Mouse (Mus musculus) lung, adult 2 months (tissue): ENCODE measurements around the gene Dpp9.

Experiments
- CTCF ChIP-seq: fragments of 200-500 bp; IDR thresholded peaks from 2 replicates; pipeline ENCODE4 v1.5.1; 2011; ENCODE audit warnings: mild to moderate bottlenecking, low read length, control low read depth; ENCODE audit not compliant: insufficient read depth
- POLR2A ChIP-seq: fragments of 200-500 bp; IDR thresholded peaks from 2 replicates; pipeline ENCODE4 v1.6.1; 2011; ENCODE audit warnings: low read depth, mild to moderate bottlenecking, control low read depth, low read length, borderline replicate concordance; ENCODE audit errors: extremely low read depth

DNA sequence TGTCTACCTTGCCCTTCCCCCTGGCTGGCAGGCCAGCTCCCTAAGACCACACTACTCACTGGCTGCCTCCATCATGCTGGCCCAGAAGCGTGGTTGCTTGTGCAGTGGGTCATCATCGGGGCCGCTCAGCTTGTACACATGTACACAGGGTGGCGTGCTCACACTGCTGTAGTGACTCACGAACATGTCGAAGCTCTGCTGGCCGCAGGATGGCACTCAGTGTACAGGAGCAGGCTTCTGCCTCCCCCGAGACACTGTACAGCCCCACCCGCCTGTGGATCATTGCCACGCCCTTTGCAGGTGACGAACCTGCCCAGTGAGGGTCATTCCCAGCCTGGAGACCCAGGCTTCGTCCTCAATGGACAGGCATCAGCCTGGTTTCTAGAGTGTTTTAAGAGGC is 24.3 kb downstream of the Dpp9 start:
- no peak for TF ChIP-seq CTCF
- no peak for TF ChIP-seq POLR2A
